Mouse (Mus musculus): ENCODE measurements around the gene Gm21987.

DNA sequence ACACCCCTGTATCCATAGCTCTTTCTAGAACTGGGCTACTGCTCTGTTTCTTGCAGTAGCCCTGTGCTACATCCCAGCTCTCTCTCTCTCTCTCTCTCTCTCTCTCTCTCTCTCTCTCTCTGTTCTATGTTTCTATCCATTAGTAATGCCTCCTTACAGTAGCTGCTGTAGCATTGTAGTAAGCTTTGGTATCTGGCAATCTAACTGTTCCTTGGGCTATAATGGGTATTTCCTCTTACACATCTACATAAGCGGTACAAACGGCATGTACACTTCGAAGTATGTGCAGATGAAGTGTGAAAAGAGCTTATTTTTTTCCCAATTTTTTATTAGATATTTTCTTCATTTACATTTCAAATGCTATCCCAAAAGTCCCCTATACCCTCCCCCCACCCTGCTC, 33.1 kb downstream of the Gm21987 start:
- TF ChIP-seq EP300 (IDR thresholded peaks at IDR 0.05; ENCODE audit: low read depth) (no peak), CTCF (IDR thresholded peaks at IDR 0.05; ENCODE audit: low read depth) (no peak)
